Comparison of ENCODE assay signal across 36 mouse cellular contexts in the genomic region with DNA sequence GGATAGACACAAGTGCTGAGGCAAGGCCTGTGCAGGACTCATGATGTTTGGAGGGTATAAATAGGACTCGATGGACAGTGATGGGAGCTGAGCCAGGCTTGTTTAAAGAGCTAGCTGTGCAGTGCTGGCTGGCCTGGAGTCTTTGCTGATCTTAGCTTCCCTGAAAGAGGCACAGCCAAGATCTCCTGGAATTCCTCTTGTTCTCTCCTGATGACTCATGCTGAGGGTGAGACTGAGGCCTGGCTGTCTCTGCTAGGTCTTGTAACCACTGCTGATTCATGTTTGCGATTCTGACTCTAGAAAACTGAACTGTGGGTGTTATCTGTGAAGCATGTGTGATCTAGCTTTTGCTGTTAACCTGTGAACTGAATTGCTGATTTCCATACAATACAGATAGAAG. TPM values are rescaled to one million over a fixed set of nuclear protein-coding genes. Genes with fewer than 3 reads are reported as not detected.
A peak's percentile ranks its signal among the peaks of the same experiment; 100 is the strongest.
DNase-seq lines count a peak whose midpoint lies in the region; ATAC-seq and TF ChIP-seq lines count a peak whose summit lies in the region.
"Had no signal": no experiment of that assay in that cellular context is flagged by ENCODE, and none has a peak within 500 bp of the region (broad histone marks: within the 10 kb centered on the region; RNA-seq: fewer than 3 reads in every experiment).

No protein-coding gene starts in this region.

- no peak overlapping the region for H3ac ChIP-seq in C2C12 (ENCODE audit: control insufficient read depth, insufficient read length, low read depth)

- H3K36me3 ChIP-seq in lung, embryonic 14.5 days (ENCODE audit: insufficient read depth) = no peaks in the 10 kb centered on the region
- H3K36me3 ChIP-seq in C2C12 (ENCODE audit: control insufficient read depth, insufficient read depth) = no peaks in the 10 kb centered on the region
- H3K36me3 ChIP-seq in forebrain, embryonic 11.5 days (ENCODE audit: control insufficient read depth, insufficient read depth, low read length) = no peaks in the 10 kb centered on the region
- H3K36me3 ChIP-seq: embryonic facial prominence, embryonic 10.5 days; embryonic facial prominence, embryonic 15.5 days; forebrain, embryonic 15.5 days; G1E; heart, embryonic 12.5 days; hindbrain, embryonic 10.5 days; hindbrain, embryonic 15.5 days; limb, embryonic 15.5 days; liver, embryonic 13.5 days; midbrain, embryonic 15.5 days; neural tube, embryonic 15.5 days had no signal

- WGBS in lung, embryonic 14.5 days = 78% methylated on average over 2 of the region's 2 CpGs
- WGBS in forebrain, embryonic 11.5 days = 94% methylated on average over 2 of the region's 2 CpGs

- no peak overlapping the region for H3K4me2 ChIP-seq in lung, embryonic 14.5 days
- H3K4me2 ChIP-seq in forebrain, embryonic 11.5 days (ENCODE audit: low read depth, low read length, severe bottlenecking) = no peak overlapping the region
- H3K4me2 ChIP-seq: embryonic facial prominence, embryonic 15.5 days; forebrain, embryonic 15.5 days; heart, embryonic 12.5 days; hindbrain, embryonic 15.5 days; limb, embryonic 15.5 days; liver, embryonic 13.5 days; midbrain, embryonic 15.5 days; neural tube, embryonic 15.5 days had no signal

- H3K9ac ChIP-seq in lung, embryonic 14.5 days = no peak overlapping the region
- no peak overlapping the region for H3K9ac ChIP-seq in forebrain, embryonic 11.5 days (ENCODE audit: low read length)
- H3K9ac ChIP-seq: embryonic facial prominence, embryonic 15.5 days; forebrain, embryonic 15.5 days; heart, embryonic 12.5 days; hindbrain, embryonic 15.5 days; limb, embryonic 15.5 days; liver, embryonic 13.5 days; midbrain, embryonic 15.5 days; neural tube, embryonic 15.5 days had no signal

- TF ChIP-seq CTCF in lung, embryonic 14.5 days (IDR thresholded peaks at IDR 0.05; ENCODE audit: low read depth) = no peak
- TF ChIP-seq CTCF in C2C12 (IDR thresholded peaks at IDR 0.05; ENCODE audit: control insufficient read depth, insufficient read depth, insufficient read length) = no peak

- no peak overlapping the region for H3K27ac ChIP-seq in lung, embryonic 14.5 days (ENCODE audit: low read depth)
- H3K27ac ChIP-seq in forebrain, embryonic 11.5 days (ENCODE audit: low read depth, low read length) = no peak overlapping the region
- H3K27ac ChIP-seq: embryonic facial prominence, embryonic 10.5 days; embryonic facial prominence, embryonic 15.5 days; forebrain, embryonic 15.5 days; heart, adult 2 months; hindbrain, embryonic 10.5 days; hindbrain, embryonic 15.5 days; left cerebral cortex, adult 2 months; limb, embryonic 15.5 days; liver, embryonic 13.5 days; midbrain, embryonic 15.5 days; neural tube, embryonic 15.5 days had no signal

- no peaks in the 10 kb centered on the region for H3K27me3 ChIP-seq in lung, embryonic 14.5 days (ENCODE audit: insufficient read depth, low read length)
- H3K27me3 ChIP-seq in C2C12 (ENCODE audit: control insufficient read depth, insufficient read depth, insufficient read length) = no peaks in the 10 kb centered on the region
- H3K27me3 ChIP-seq in forebrain, embryonic 11.5 days (ENCODE audit: control insufficient read depth, insufficient read depth, low read length) = no peaks in the 10 kb centered on the region
- H3K27me3 ChIP-seq: embryonic facial prominence, embryonic 15.5 days; forebrain, embryonic 15.5 days; heart, embryonic 12.5 days; hindbrain, embryonic 15.5 days; limb, embryonic 15.5 days; liver, embryonic 13.5 days; midbrain, embryonic 15.5 days; neural tube, embryonic 15.5 days had no signal

- H3K4me1 ChIP-seq in lung, embryonic 14.5 days (ENCODE audit: insufficient read depth) = no peaks in the 10 kb centered on the region
- no peaks in the 10 kb centered on the region for H3K4me1 ChIP-seq in forebrain, embryonic 11.5 days (replicated peaks; ENCODE audit: control insufficient read depth, insufficient read depth, low read length)
- H3K4me1 ChIP-seq: embryonic facial prominence, embryonic 10.5 days; embryonic facial prominence, embryonic 15.5 days; forebrain, embryonic 15.5 days; heart, embryonic 12.5 days; hindbrain, embryonic 10.5 days; hindbrain, embryonic 15.5 days; limb, embryonic 15.5 days; liver, embryonic 13.5 days; midbrain, embryonic 15.5 days; neural tube, embryonic 15.5 days had no signal

- no peak overlapping the region for H3K4me3 ChIP-seq in lung, embryonic 14.5 days (ENCODE audit: low read depth, low read length)
- H3K4me3 ChIP-seq in C2C12 (ENCODE audit: insufficient read depth, poor library complexity, severe bottlenecking) = no peak overlapping the region
- no peak overlapping the region for H3K4me3 ChIP-seq in forebrain, embryonic 11.5 days (ENCODE audit: low read depth, low read length)
- H3K4me3 ChIP-seq: embryonic facial prominence, embryonic 10.5 days; embryonic facial prominence, embryonic 15.5 days; forebrain, embryonic 15.5 days; heart, adult 2 months; heart, embryonic 12.5 days; hindbrain, embryonic 10.5 days; hindbrain, embryonic 15.5 days; left cerebral cortex, adult 2 months; limb, embryonic 15.5 days; liver, embryonic 13.5 days; midbrain, embryonic 15.5 days; neural tube, embryonic 15.5 days had no signal

- no peaks in the 10 kb centered on the region for H3K79me2 ChIP-seq in C2C12 (ENCODE audit: control insufficient read depth, insufficient read depth)

- H3K79me3 ChIP-seq in C2C12 (ENCODE audit: low read depth) = no peaks in the 10 kb centered on the region

- ATAC-seq in lung, embryonic 14.5 days (ENCODE audit: insufficient read depth) = no peak
- ATAC-seq in forebrain, embryonic 11.5 days (replicated peaks; ENCODE audit: low FRiP score) = no peak
- ATAC-seq: forebrain, embryonic 15.5 days; inflammation-experienced regulatory T-cells, adult 6 months; midbrain, embryonic 15.5 days had no signal

- no peaks in the 10 kb centered on the region for H3K9me3 ChIP-seq in lung, embryonic 14.5 days (ENCODE audit: low read depth, low read length)
- H3K9me3 ChIP-seq in forebrain, embryonic 11.5 days (ENCODE audit: control insufficient read depth, low read length) = no peaks in the 10 kb centered on the region
- H3K9me3 ChIP-seq: embryonic facial prominence, embryonic 10.5 days; embryonic facial prominence, embryonic 15.5 days; forebrain, embryonic 15.5 days; heart, embryonic 12.5 days; hindbrain, embryonic 10.5 days; hindbrain, embryonic 15.5 days; limb, embryonic 15.5 days; liver, embryonic 13.5 days; midbrain, embryonic 15.5 days; neural tube, embryonic 15.5 days had no signal

- peak; percentile 3 to 16 for DNase-seq in adrenal gland, postnatal 36 days
- DNase-seq in adrenal gland, postnatal 14 days = no peak
- DNase-seq in lung, embryonic 14.5 days = peak; percentile 0
- DNase-seq in lung, postnatal 14 days = no peak
- DNase-seq in NIH3T3 (ENCODE audit: low read depth) = peak; percentile 26
- DNase-seq in T-cell, adult 2 months (ENCODE audit: low spot score) = no peak
- DNase-seq in forebrain, embryonic 11.5 days (ENCODE audit: low spot score) = no peak
- DNase-seq: cerebellum, adult 18-20 months; cerebellum, postnatal 25 days; heart, adult 2 months; heart, postnatal 10 days; kidney, adult 11 months; kidney, postnatal 14 days; layer of hippocampus, adult 9-11 months; left cerebral cortex, postnatal 4 days; liver, embryonic 13.5 days; lung, adult 18-20 months; lung, postnatal 10 days had no signal

TF ChIP-seq in C2C12, 6 proteins besides CTCF, POLR2A, EP300 and RAD21:
- TF ChIP-seq FOSL1 (IDR thresholded peaks at IDR 0.05; ENCODE audit: insufficient read depth, low read length, poor library complexity, severe bottlenecking) (peak; percentile 18), MYOG (IDR thresholded peaks at IDR 0.05; ENCODE audit: control insufficient read depth, extremely low read depth, insufficient read length) (no peak)

RNA-seq across cellular contexts. Expression of a gene that starts 4.3 kb away (rescaled TPM):
- not detected for total RNA-seq in adrenal gland, postnatal 36 days (2021)
- not detected in 2 replicates for total RNA-seq in adrenal gland, postnatal 14 days (2021)
- polyA plus RNA-seq in lung, embryonic 14.5 days (2014; fragmentation: Nextera tagmentation; extraction: Ambion mirVana) = not detected in 2 replicates
- polyA plus RNA-seq in C2C12 (2012; fragmentation: generic; extraction: Trizol) = not detected
- not detected in 2 replicates for polyA plus RNA-seq in forebrain, embryonic 11.5 days (2014; fragmentation: Nextera tagmentation; extraction: Ambion mirVana)
- total RNA-seq: gastrocnemius, adult 8-10 months; gastrocnemius, postnatal 4 days; heart, adult 2 months; heart, postnatal 10 days; left cerebral cortex, adult 2 months; left cerebral cortex, postnatal 4 days had no signal
- polyA plus RNA-seq: brain, embryonic 14.5 days; embryonic facial prominence, embryonic 10.5 days; embryonic facial prominence, embryonic 15.5 days; forebrain, embryonic 15.5 days; G1E; heart, adult 2 months; heart, embryonic 12.5 days; hindbrain, embryonic 10.5 days; hindbrain, embryonic 15.5 days; inflammation-experienced regulatory T-cells, adult 6 months; kidney, embryonic 14.5 days; limb, embryonic 15.5 days; liver, embryonic 13.5 days; midbrain, embryonic 15.5 days; neural tube, embryonic 15.5 days; testis, adult 2 months had no signal

RNA-seq across cellular contexts. Expression of a gene that starts 11.7 kb away (rescaled TPM):
- total RNA-seq in adrenal gland, postnatal 36 days (2021) = not detected
- not detected in 2 replicates for total RNA-seq in adrenal gland, postnatal 14 days (2021)
- polyA plus RNA-seq in lung, embryonic 14.5 days (2014; fragmentation: Nextera tagmentation; extraction: Ambion mirVana) = not detected in 2 replicates
- polyA plus RNA-seq in C2C12 (2012; fragmentation: generic; extraction: Trizol) = not detected
- not detected in 2 replicates for polyA plus RNA-seq in forebrain, embryonic 11.5 days (2014; fragmentation: Nextera tagmentation; extraction: Ambion mirVana)
- total RNA-seq: G1E; gastrocnemius, adult 8-10 months; gastrocnemius, postnatal 4 days; heart, adult 2 months; heart, postnatal 10 days; left cerebral cortex, adult 2 months; left cerebral cortex, postnatal 4 days had no signal
- polyA plus RNA-seq: brain, embryonic 14.5 days; embryonic facial prominence, embryonic 10.5 days; embryonic facial prominence, embryonic 15.5 days; forebrain, embryonic 15.5 days; G1E; heart, adult 2 months; heart, embryonic 12.5 days; hindbrain, embryonic 10.5 days; hindbrain, embryonic 15.5 days; inflammation-experienced regulatory T-cells, adult 6 months; kidney, embryonic 14.5 days; limb, embryonic 15.5 days; liver, embryonic 13.5 days; midbrain, embryonic 15.5 days; neural tube, embryonic 15.5 days; testis, adult 2 months had no signal

RNA-seq across cellular contexts. Expression of a gene that starts 12.4 kb away (rescaled TPM):
- total RNA-seq in adrenal gland, postnatal 36 days (2021) = not detected
- total RNA-seq in adrenal gland, postnatal 14 days (2021) = not detected in 2 replicates
- not detected in 2 replicates for polyA plus RNA-seq in lung, embryonic 14.5 days (2014; fragmentation: Nextera tagmentation; extraction: Ambion mirVana)
- polyA plus RNA-seq in C2C12 (2012; fragmentation: generic; extraction: Trizol) = not detected
- polyA plus RNA-seq in forebrain, embryonic 11.5 days (2014; fragmentation: Nextera tagmentation; extraction: Ambion mirVana) = not detected in 2 replicates
- total RNA-seq: G1E; gastrocnemius, adult 8-10 months; gastrocnemius, postnatal 4 days; heart, adult 2 months; heart, postnatal 10 days; left cerebral cortex, adult 2 months; left cerebral cortex, postnatal 4 days had no signal
- polyA plus RNA-seq: brain, embryonic 14.5 days; embryonic facial prominence, embryonic 10.5 days; embryonic facial prominence, embryonic 15.5 days; forebrain, embryonic 15.5 days; G1E; heart, adult 2 months; heart, embryonic 12.5 days; hindbrain, embryonic 10.5 days; hindbrain, embryonic 15.5 days; inflammation-experienced regulatory T-cells, adult 6 months; kidney, embryonic 14.5 days; limb, embryonic 15.5 days; liver, embryonic 13.5 days; midbrain, embryonic 15.5 days; neural tube, embryonic 15.5 days; testis, adult 2 months had no signal

RNA-seq across cellular contexts. Expression of a gene that starts 27.8 kb away (rescaled TPM):
- not detected for total RNA-seq in adrenal gland, postnatal 36 days (2021)
- not detected in 2 replicates for total RNA-seq in adrenal gland, postnatal 14 days (2021)
- not detected in 2 replicates for polyA plus RNA-seq in lung, embryonic 14.5 days (2014; fragmentation: Nextera tagmentation; extraction: Ambion mirVana)
- not detected for polyA plus RNA-seq in C2C12 (2012; fragmentation: generic; extraction: Trizol)
- not detected in 2 replicates for polyA plus RNA-seq in forebrain, embryonic 11.5 days (2014; fragmentation: Nextera tagmentation; extraction: Ambion mirVana)
- total RNA-seq: gastrocnemius, adult 8-10 months; gastrocnemius, postnatal 4 days; heart, adult 2 months; heart, postnatal 10 days; left cerebral cortex, adult 2 months; left cerebral cortex, postnatal 4 days had no signal
- polyA plus RNA-seq: brain, embryonic 14.5 days; embryonic facial prominence, embryonic 10.5 days; embryonic facial prominence, embryonic 15.5 days; forebrain, embryonic 15.5 days; G1E; heart, adult 2 months; heart, embryonic 12.5 days; hindbrain, embryonic 10.5 days; hindbrain, embryonic 15.5 days; inflammation-experienced regulatory T-cells, adult 6 months; kidney, embryonic 14.5 days; limb, embryonic 15.5 days; liver, embryonic 13.5 days; midbrain, embryonic 15.5 days; neural tube, embryonic 15.5 days; testis, adult 2 months had no signal

RNA-seq across cellular contexts. Expression of a gene that starts 38.5 kb away (rescaled TPM):
- not detected for total RNA-seq in adrenal gland, postnatal 36 days (2021)
- total RNA-seq in adrenal gland, postnatal 14 days (2021) = not detected in 2 replicates
- polyA plus RNA-seq in lung, embryonic 14.5 days (2014; fragmentation: Nextera tagmentation; extraction: Ambion mirVana) = not detected in 2 replicates
- polyA plus RNA-seq in C2C12 (2012; fragmentation: generic; extraction: Trizol) = not detected
- polyA plus RNA-seq in forebrain, embryonic 11.5 days (2014; fragmentation: Nextera tagmentation; extraction: Ambion mirVana) = not detected in 2 replicates
- total RNA-seq: G1E; gastrocnemius, adult 8-10 months; gastrocnemius, postnatal 4 days; heart, adult 2 months; heart, postnatal 10 days; left cerebral cortex, adult 2 months; left cerebral cortex, postnatal 4 days had no signal
- polyA plus RNA-seq: brain, embryonic 14.5 days; embryonic facial prominence, embryonic 10.5 days; embryonic facial prominence, embryonic 15.5 days; forebrain, embryonic 15.5 days; G1E; heart, adult 2 months; heart, embryonic 12.5 days; hindbrain, embryonic 10.5 days; hindbrain, embryonic 15.5 days; inflammation-experienced regulatory T-cells, adult 6 months; kidney, embryonic 14.5 days; limb, embryonic 15.5 days; liver, embryonic 13.5 days; midbrain, embryonic 15.5 days; neural tube, embryonic 15.5 days; testis, adult 2 months had no signal

Comparison
In these comparisons a context has a peak if more than half of its experiments do, and no peak if none do; other contexts are left out.
1. DNase-seq: peak in adrenal gland, postnatal 36 days (2 of 2), lung, embryonic 14.5 days (single experiment) and NIH3T3 (single experiment); none in adrenal gland, postnatal 14 days (single experiment), lung, postnatal 14 days (single experiment), T-cell, adult 2 months (single experiment) and forebrain, embryonic 11.5 days (single experiment).